10 mouse cellular contexts compared by ENCODE assay signal in genomic region chr11:88514151-88514926, GRCm38 (mm10).
DNase-seq lines count a peak whose midpoint lies in the region; ATAC-seq and TF ChIP-seq lines count a peak whose summit lies in the region.
"Had no signal": no experiment of that assay in that cellular context is flagged by ENCODE, and none has a peak within 500 bp of the region (broad histone marks: within the 10 kb centered on the region; RNA-seq: fewer than 3 reads in every experiment).

No protein-coding gene starts in this region.

- no peaks in the 10 kb centered on the region for H3K36me3 ChIP-seq in heart, postnatal 0 days (replicated peaks; ENCODE audit: control insufficient read depth, insufficient read depth, low read length)
- no peaks in the 10 kb centered on the region for H3K36me3 ChIP-seq in heart, embryonic 11.5 days (ENCODE audit: control insufficient read depth, insufficient read depth, low read length)
- H3K36me3 ChIP-seq in embryonic facial prominence, embryonic 10.5 days (replicated peaks): peaks cover 37% of the 10 kb centered on the region
- H3K36me3 ChIP-seq in kidney, postnatal 0 days (ENCODE audit: insufficient read depth, low read length): no peaks in the 10 kb centered on the region
- H3K36me3 ChIP-seq: limb, embryonic 13.5 days had no signal

- no peak overlapping the region for H3K9ac ChIP-seq in heart, postnatal 0 days (replicated peaks; ENCODE audit: low read depth, low read length)
- H3K9ac ChIP-seq in heart, embryonic 11.5 days (ENCODE audit: low read depth, low read length): no peak overlapping the region
- H3K9ac ChIP-seq in kidney, postnatal 0 days (ENCODE audit: low read depth, low read length): no peak overlapping the region
- H3K9ac ChIP-seq: limb, embryonic 13.5 days had no signal

- WGBS in heart, postnatal 0 days: 78% methylated on average over 12 of the region's 12 CpGs
- WGBS in heart, embryonic 11.5 days (ENCODE audit: insufficient replicate concordance): 79% methylated on average over 12 of the region's 12 CpGs
- 92% methylated on average over 12 of the region's 12 CpGs for WGBS in embryonic facial prominence, embryonic 10.5 days
- 73% methylated on average over 12 of the region's 12 CpGs for WGBS in kidney, postnatal 0 days

- H3K9me3 ChIP-seq in heart, postnatal 0 days (replicated peaks; ENCODE audit: control insufficient read depth, low read length): no peaks in the 10 kb centered on the region
- no peaks in the 10 kb centered on the region for H3K9me3 ChIP-seq in heart, embryonic 11.5 days (replicated peaks; ENCODE audit: control insufficient read depth, low read length)
- H3K9me3 ChIP-seq in embryonic facial prominence, embryonic 10.5 days: no peaks in the 10 kb centered on the region
- no peaks in the 10 kb centered on the region for H3K9me3 ChIP-seq in kidney, postnatal 0 days (replicated peaks; ENCODE audit: low read length)
- H3K9me3 ChIP-seq: G1E; limb, embryonic 13.5 days had no signal

- H3K27me3 ChIP-seq in heart, postnatal 0 days (ENCODE audit: control insufficient read depth, insufficient read depth, low read length): no peaks in the 10 kb centered on the region
- H3K27me3 ChIP-seq in heart, embryonic 11.5 days (ENCODE audit: control insufficient read depth, insufficient read depth, low read length): no peaks in the 10 kb centered on the region
- H3K27me3 ChIP-seq in embryonic facial prominence, embryonic 10.5 days (replicated peaks; ENCODE audit: low read depth, poor library complexity, severe bottlenecking): no peaks in the 10 kb centered on the region
- H3K27me3 ChIP-seq in kidney, postnatal 0 days (ENCODE audit: insufficient read depth, low read length): no peaks in the 10 kb centered on the region
- H3K27me3 ChIP-seq: limb, embryonic 13.5 days had no signal

- no peak for TF ChIP-seq CTCF in heart, postnatal 0 days (IDR thresholded peaks at IDR 0.05; ENCODE audit: low read depth)
- no peak for TF ChIP-seq CTCF in kidney, postnatal 0 days (IDR thresholded peaks at IDR 0.05; ENCODE audit: low read depth)

- no peak for TF ChIP-seq EP300 in heart, postnatal 0 days (IDR thresholded peaks at IDR 0.05; ENCODE audit: low read depth)

- H3K27ac ChIP-seq in heart, postnatal 0 days (ENCODE audit: low read depth): 0 out of 2 replicates have a peak overlapping the region, but pooled peaks have one; percentile 26
- H3K27ac ChIP-seq in heart, embryonic 11.5 days (ENCODE audit: low read depth, low read length): no peak overlapping the region
- peak overlapping the region; percentile 11; the same call in 1 of the 2 replicates for H3K27ac ChIP-seq in embryonic facial prominence, embryonic 10.5 days (replicated peaks)
- H3K27ac ChIP-seq in kidney, postnatal 0 days: peak overlapping the region; percentile 20; the same call in 1 of the 2 replicates
- H3K27ac ChIP-seq: limb, embryonic 13.5 days had no signal

- no peak overlapping the region for H3K4me2 ChIP-seq in heart, postnatal 0 days (ENCODE audit: low read depth, low read length)
- H3K4me2 ChIP-seq in heart, embryonic 11.5 days: no peak overlapping the region
- H3K4me2 ChIP-seq in kidney, postnatal 0 days (ENCODE audit: low read length): no peak overlapping the region
- H3K4me2 ChIP-seq: limb, embryonic 13.5 days had no signal

- no peak for DNase-seq in heart, postnatal 0 days (ENCODE audit: low spot score)
- DNase-seq in MN1 (ENCODE audit: low spot score) (peak; percentile 45), liver (no peak)
- no peak for DNase-seq in embryonic facial prominence, embryonic 10.5 days (ENCODE audit: low spot score)
- DNase-seq in kidney, postnatal 0 days (ENCODE audit: low spot score): no peak
- DNase-seq in layer of hippocampus, postnatal 25 days (ENCODE audit: extremely low spot score in 1 of 2, low spot score in 1 of 2): no peak
- DNase-seq in spleen, postnatal 10 days (ENCODE audit: low spot score in 2 of 2): no peak

- H3K4me1 ChIP-seq in heart, postnatal 0 days (ENCODE audit: control insufficient read depth, insufficient read depth): peaks cover 38% of the 10 kb centered on the region
- H3K4me1 ChIP-seq in heart, embryonic 11.5 days (ENCODE audit: control insufficient read depth, insufficient read depth, low read length): peaks cover 32% of the 10 kb centered on the region
- H3K4me1 ChIP-seq in embryonic facial prominence, embryonic 10.5 days: peaks cover 62% of the 10 kb centered on the region
- peaks cover 32% of the 10 kb centered on the region for H3K4me1 ChIP-seq in kidney, postnatal 0 days (replicated peaks; ENCODE audit: insufficient read depth, low read length)

- ATAC-seq in heart, postnatal 0 days (ENCODE audit: insufficient read depth, low read depth): no peak
- no peak for ATAC-seq in heart, embryonic 11.5 days (replicated peaks; ENCODE audit: insufficient number of reproducible peaks, low FRiP score, low TSS enrichment)
- ATAC-seq in kidney, postnatal 0 days (replicated peaks; ENCODE audit: low FRiP score, low read depth): no peak

- no peak overlapping the region for H3K4me3 ChIP-seq in heart, postnatal 0 days (ENCODE audit: low read depth, low read length)
- H3K4me3 ChIP-seq in heart, embryonic 11.5 days (ENCODE audit: low read depth, low read length): no peak overlapping the region
- H3K4me3 ChIP-seq in embryonic facial prominence, embryonic 10.5 days: no peak overlapping the region
- H3K4me3 ChIP-seq in kidney, postnatal 0 days (replicated peaks; ENCODE audit: low read depth, low read length): no peak overlapping the region
- H3K4me3 ChIP-seq: limb, embryonic 13.5 days had no signal
